Mouse (Mus musculus): ENCODE results near the gene RPS10-NUDT3.

DNA sequence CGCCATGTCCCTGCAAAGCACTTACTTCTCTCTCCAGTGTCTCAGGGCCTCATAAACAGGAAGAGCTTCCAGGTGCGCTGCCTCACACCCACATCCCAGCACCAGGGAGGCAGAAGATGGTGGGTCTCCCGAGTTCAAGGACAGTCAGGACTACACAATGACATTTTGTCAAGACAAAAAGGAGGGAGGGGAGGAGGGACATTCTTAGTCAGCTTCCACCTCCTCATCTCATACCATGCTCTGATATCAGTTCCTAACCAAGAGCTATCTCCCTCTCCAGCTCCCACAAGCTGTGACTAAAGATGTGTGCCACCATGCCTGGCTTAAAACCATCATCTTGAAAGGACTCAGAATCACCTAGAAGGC lies 23.5 kb downstream of the RPS10-NUDT3 start:
- no peak for TF ChIP-seq CTCF (IDR thresholded peaks at IDR 0.05)
- no peak for TF ChIP-seq POLR2A (IDR thresholded peaks at IDR 0.05; ENCODE audit: insufficient read depth, low read depth, low read length)
- TF ChIP-seq EP300 (IDR thresholded peaks at IDR 0.05; ENCODE audit: insufficient read depth, low read depth, low read length): no peak
